Mouse (Mus musculus): ENCODE results near the gene Dad1.

GRCm38 (mm10) chr14:54187211-54187610 is 66.7 kb downstream of the Dad1 start:
- TF ChIP-seq POLR2A (IDR thresholded peaks at IDR 0.05; ENCODE audit: borderline replicate concordance, control insufficient read depth, low read depth, low read length) (no peak), CTCF (IDR thresholded peaks at IDR 0.05; ENCODE audit: control insufficient read depth, insufficient read depth, low read length) (no peak)

Measured in bone marrow, adult 2 months (tissue).